Mouse (Mus musculus) embryonic facial prominence, embryonic 11.5 days (tissue): ENCODE results near the gene Usp30. TPM values are rescaled to one million over a fixed set of nuclear protein-coding genes. Genes with fewer than 3 reads are reported as not detected.

Experiments
- ATAC-seq: fragments of 200-750 bp; cut with Nextera tagmentation; replicated peaks from 2 replicates; pipeline ENCODE4 v1.8.0; 2017; ENCODE audit warnings: low read depth; ENCODE audit not compliant: insufficient number of reproducible peaks, low FRiP score, low TSS enrichment
- DNase-seq: peaks from one replicate; pipeline ENCODE4 v3.0.0-alpha.2; 2015; ENCODE audit warnings: low spot score
- H3K27ac ChIP-seq: fragments of 300-500 bp; sonication (generic); replicated peaks from 2 replicates; pipeline ENCODE4 v1.5.1; 2014; ENCODE audit warnings: mild to moderate bottlenecking, low read depth, low read length, control low read depth
- H3K27me3 ChIP-seq: fragments of 300-500 bp; sonication (generic); 2 replicates; pipeline ENCODE4 v1.6.1; 2014; ENCODE audit warnings: mild to moderate bottlenecking, low read length, moderate library complexity, mixed read lengths; ENCODE audit not compliant: control insufficient read depth, insufficient read depth
- H3K36me3 ChIP-seq: fragments of 300-500 bp; sonication (generic); replicated peaks from 2 replicates; pipeline ENCODE4 v1.6.1; 2014; ENCODE audit warnings: low read depth, mild to moderate bottlenecking, low read length, moderate library complexity, mixed read lengths; ENCODE audit not compliant: control insufficient read depth, insufficient read depth
- H3K4me1 ChIP-seq: fragments of 300-500 bp; sonication (generic); 2 replicates; pipeline ENCODE4 v1.6.1; 2014; ENCODE audit warnings: low read length, mixed read lengths; ENCODE audit not compliant: control insufficient read depth, insufficient read depth
- H3K4me2 ChIP-seq: fragments of 300-500 bp; sonication (generic); 2 replicates; pipeline ENCODE4 v1.6.1; 2014; ENCODE audit warnings: low read depth, mild to moderate bottlenecking, control low read depth, low read length, moderate library complexity
- H3K4me3 ChIP-seq: fragments of 300-500 bp; sonication (generic); 2 replicates; pipeline ENCODE4 v1.5.1; 2014; ENCODE audit warnings: low read depth, low read length, control low read depth
- H3K9ac ChIP-seq: fragments of 300-500 bp; sonication (generic); replicated peaks from 2 replicates; pipeline ENCODE4 v1.6.1; 2014; ENCODE audit warnings: mild to moderate bottlenecking, control low read depth, low read length
- H3K9me3 ChIP-seq: fragments of 300-500 bp; sonication (generic); replicated peaks from 2 replicates; pipeline ENCODE4 v1.6.1; 2016; ENCODE audit warnings: mild to moderate bottlenecking, low read length, inconsistent platforms, mixed read lengths; ENCODE audit not compliant: control insufficient read depth
- WGBS: fragments of 180-500 bp; shearing (Covaris S2); extraction: QIAGEN DNeasy Blood & Tissue Kit; methylation state at CpG from one replicate; pipeline ENCODE4 v1.1.7; 2014; 5-methylcytosine and 5-hydroxymethylcytosine counted together
- polyA plus RNA-seq: library from polyadenylated mRNA; unstranded; fragments of >200 nt; fragmentation: Nextera tagmentation; extraction: Ambion mirVana; gene quantifications from 2 replicates; pipeline ENCODE4 v1.2.1, GENCODE M21; 2014

Usp30 gene
- polyA plus RNA-seq, 1 experiment from 2014 or later: 10.0 TPM

DNA sequence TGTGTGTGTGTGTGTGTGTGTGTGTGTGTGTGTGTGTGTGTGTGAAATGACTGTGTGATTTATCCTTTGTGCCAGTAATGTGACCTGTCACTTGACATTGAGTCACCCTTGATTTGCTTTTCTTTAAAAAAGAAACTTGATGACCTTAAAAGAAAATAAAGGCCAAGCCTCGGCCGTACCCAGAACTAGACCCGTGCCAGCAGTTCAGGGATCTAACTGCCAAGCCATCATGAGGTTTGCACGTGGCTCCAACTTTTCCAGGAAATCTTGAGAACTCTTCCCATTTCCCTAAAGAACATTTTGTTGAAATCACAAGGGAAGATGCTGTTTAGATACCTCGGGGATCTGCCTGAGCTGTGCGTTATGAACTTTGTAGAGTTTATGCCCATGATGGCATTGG, 96.2 kb downstream of the Usp30 start:
- Histone ChIP-seq H3K4me1 (no peaks in the 10 kb centered on the region), H3K36me3 (no peaks in the 10 kb centered on the region), H3K9ac (no peak overlapping the region), H3K4me3 (no peak overlapping the region), H3K27ac (no peak overlapping the region), H3K4me2 (no peak overlapping the region), H3K9me3 (no peaks in the 10 kb centered on the region), H3K27me3 (no peaks in the 10 kb centered on the region)
- 80% methylated on average over 6 of the region's 6 CpGs for WGBS
- DNase-seq (no peak), ATAC-seq (no peak)

GRCm38 (mm10) chr5:114162106-114162815, 97.0 kb downstream of the Usp30 start:
- H3K27me3 ChIP-seq: no peaks in the 10 kb centered on the region
- no peak overlapping the region for H3K9ac ChIP-seq
- no peaks in the 10 kb centered on the region for H3K4me1 ChIP-seq
- no peak overlapping the region for H3K4me2 ChIP-seq
- DNase-seq: no peak
- H3K27ac ChIP-seq: no peak overlapping the region
- no peak overlapping the region for H3K4me3 ChIP-seq
- 56% methylated on average over 12 of the region's 12 CpGs for WGBS
- H3K36me3 ChIP-seq: no peaks in the 10 kb centered on the region
- no peaks in the 10 kb centered on the region for H3K9me3 ChIP-seq
- no peak for ATAC-seq

- Histone ChIP-seq H3K9me3 (no peaks in the 10 kb centered on the region), H3K9ac (no peak overlapping the region), H3K36me3 (no peaks in the 10 kb centered on the region), H3K4me1 (no peaks in the 10 kb centered on the region), H3K4me3 (no peak overlapping the region), H3K27me3 (no peaks in the 10 kb centered on the region), H3K27ac (no peak overlapping the region), H3K4me2 (no peak overlapping the region)
- no peak for ATAC-seq
- WGBS: 78% methylated on average over 6 of the region's 6 CpGs
- DNase-seq: no peak
These were observed 97.9 kb downstream of the Usp30 start for GRCm38 (mm10) chr5:114163117-114163696.

GRCm38 (mm10) chr5:114170345-114170744, 105.1 kb downstream of the Usp30 start:
- Histone ChIP-seq H3K9ac (no peak overlapping the region), H3K4me3 (no peak overlapping the region), H3K4me2 (no peak overlapping the region), H3K27me3 (no peaks in the 10 kb centered on the region), H3K4me1 (no peaks in the 10 kb centered on the region), H3K9me3 (no peaks in the 10 kb centered on the region), H3K36me3 (no peaks in the 10 kb centered on the region), H3K27ac (no peak overlapping the region)
- 83% methylated on average over 6 of the region's 7 CpGs for WGBS
- ATAC-seq (no peak), DNase-seq (no peak)

DNA sequence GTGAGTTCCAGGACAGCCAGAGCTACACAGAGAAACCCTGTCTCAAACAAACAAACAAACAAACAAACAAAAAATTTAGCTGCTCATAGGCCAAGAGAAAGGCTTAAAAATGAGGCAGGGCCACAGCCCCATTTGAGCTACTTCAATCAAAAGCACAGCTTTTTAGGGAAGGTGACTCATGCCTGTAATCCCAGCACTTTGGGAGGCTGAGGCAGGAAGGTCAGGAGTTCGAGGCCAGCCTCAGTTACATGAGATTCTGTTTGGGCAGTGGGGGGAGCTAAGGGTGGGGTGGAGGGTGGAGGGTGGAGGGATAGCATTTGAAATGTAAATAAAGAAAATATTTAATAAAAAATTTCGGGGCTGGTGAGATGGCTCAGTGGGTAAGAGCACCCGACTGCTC, 107.7 kb downstream of the Usp30 start:
- Histone ChIP-seq H3K9me3 (no peaks in the 10 kb centered on the region), H3K27ac (no peak overlapping the region), H3K9ac (no peak overlapping the region), H3K27me3 (no peaks in the 10 kb centered on the region), H3K36me3 (no peaks in the 10 kb centered on the region), H3K4me1 (no peaks in the 10 kb centered on the region), H3K4me2 (no peak overlapping the region), H3K4me3 (no peak overlapping the region)
- DNase-seq: no peak
- WGBS: 94% methylated on average over 3 of the region's 3 CpGs
- no peak for ATAC-seq

GRCm38 (mm10) chr5:114173458-114173857, 108.2 kb downstream of the Usp30 start:
- Histone ChIP-seq H3K4me3 (no peak overlapping the region), H3K36me3 (no peaks in the 10 kb centered on the region), H3K27me3 (no peaks in the 10 kb centered on the region), H3K4me1 (no peaks in the 10 kb centered on the region), H3K4me2 (no peak overlapping the region), H3K9me3 (no peaks in the 10 kb centered on the region), H3K9ac (no peak overlapping the region), H3K27ac (no peak overlapping the region)
- 68% methylated on average over 7 of the region's 7 CpGs for WGBS
- DNase-seq (no peak), ATAC-seq (no peak)

DNA sequence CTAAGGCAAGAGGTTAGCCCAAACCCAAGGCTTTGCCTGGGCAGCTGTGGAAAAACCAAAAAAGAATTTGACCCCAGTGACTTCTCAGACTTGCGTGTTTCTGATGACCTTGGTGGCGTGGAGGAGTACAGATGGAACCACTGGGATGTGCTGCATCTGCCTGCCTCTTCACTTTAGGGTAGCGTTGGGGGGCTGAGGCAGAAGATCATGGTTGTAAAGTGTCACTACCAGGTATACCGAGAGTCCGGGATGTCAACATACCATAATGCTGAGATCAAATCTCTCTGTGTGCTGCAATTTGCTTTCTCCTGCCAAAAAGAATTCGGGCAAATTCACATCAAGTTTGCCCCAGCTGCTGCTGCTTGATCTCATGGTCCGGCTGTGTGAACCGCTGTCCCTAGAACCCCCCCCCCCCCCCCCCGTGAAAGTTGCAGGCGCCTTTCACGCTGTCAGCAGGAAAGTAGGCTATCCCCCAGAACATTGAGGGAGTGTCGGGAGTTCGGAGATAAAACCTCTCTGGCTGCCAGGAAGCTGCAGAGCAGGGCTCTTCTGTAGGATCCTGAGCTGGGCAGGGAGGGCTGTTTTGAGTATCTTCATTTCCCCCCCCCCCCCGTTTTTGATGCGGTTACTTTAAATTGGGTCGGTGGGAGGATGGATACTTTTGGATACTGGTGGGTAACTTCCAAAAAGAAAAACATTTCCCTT, 108.8 kb downstream of the Usp30 start:
- no peaks in the 10 kb centered on the region for H3K36me3 ChIP-seq
- no peaks in the 10 kb centered on the region for H3K4me1 ChIP-seq
- ATAC-seq (no peak), DNase-seq (no peak)
- H3K27ac ChIP-seq: no peak overlapping the region
- no peak overlapping the region for H3K4me2 ChIP-seq
- no peak overlapping the region for H3K9ac ChIP-seq
- H3K4me3 ChIP-seq: no peak overlapping the region
- 33% methylated on average over 16 of the region's 16 CpGs for WGBS
- H3K27me3 ChIP-seq: no peaks in the 10 kb centered on the region
- H3K9me3 ChIP-seq: no peaks in the 10 kb centered on the region
